Mouse (Mus musculus) megakaryocyte progenitor cell, adult 5-6 weeks (primary cell): Measurements from ENCODE around the gene Lce3a. TPM values are rescaled to one million over a fixed set of nuclear protein-coding genes. Genes with fewer than 3 reads are reported as not detected.

Experiments
- ATAC-seq: replicated peaks from 2 replicates; pipeline ENCODE4 v1.8.0; 2016; ENCODE audit warnings: mild to moderate bottlenecking, moderate TSS enrichment, inconsistent platforms; ENCODE audit not compliant: poor library complexity
- total RNA-seq, 2 experiments: library from RNA; stranded (forward) in 1 of 2; stranded (reverse) in 1 of 2; fragments of 157-497, 149-512 nt in 1 of 2; fragments of 200-1000 nt in 1 of 2; gene quantifications; 2 replicates each; pipeline versions ENCODE4 v1.2.3 to v1.2.4; 2015 to 2017

Lce3a gene
- not detected in 2 replicates for total RNA-seq (2015)
- total RNA-seq (2017), result not detected in 2 replicates

GRCm38 (mm10) chr3:92926130-92926529, at the start of gene Lce3a:
TSS of gene Lce3a (minus strand) at chr3:92926230.
- ATAC-seq, result no peak

- no peak for ATAC-seq
These were observed 40.7 kb upstream of the Lce3a start, which contains the start of gene Lce3e for GRCm38 (mm10) chr3:92966761-92967160. TSS of gene Lce3e (plus strand) at chr3:92967061.

- ATAC-seq, result no peak
These were observed 31.1 kb upstream of the Lce3a start, which contains the start of gene Lce3d for GRCm38 (mm10) chr3:92957090-92957489. TSS of gene Lce3d (plus strand) at chr3:92957390.

- ATAC-seq, result no peak
These were observed 18.2 kb upstream of the Lce3a start, which contains the start of gene Lce3c for GRCm38 (mm10) chr3:92944186-92944585. TSS of gene Lce3c (plus strand) at chr3:92944486.

GRCm38 (mm10) chr3:92932679-92933078, 6.6 kb upstream of the Lce3a start, which contains the start of gene Lce3b:
TSS of gene Lce3b (plus strand) at chr3:92932979.
- no peak for ATAC-seq

DNA sequence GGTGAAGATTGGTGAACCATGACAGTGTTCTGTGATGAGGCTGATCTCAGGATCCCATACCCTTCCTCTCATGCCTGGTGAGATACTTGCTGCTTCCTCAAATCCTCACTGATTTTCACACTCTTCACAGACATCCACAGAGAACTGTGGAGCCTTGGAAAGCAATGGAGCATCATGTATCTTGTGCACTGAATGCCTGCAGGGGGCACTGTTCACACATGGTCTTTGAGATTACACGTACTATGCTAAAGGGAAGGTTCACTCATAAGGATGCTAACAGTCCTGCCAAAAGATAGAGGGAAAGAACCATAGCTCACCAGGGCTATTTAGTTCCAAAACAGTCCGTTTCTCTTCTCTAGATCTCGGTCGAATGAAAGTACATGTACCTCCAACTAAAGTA, 5.7 kb downstream of the Lce3a start:
- no peak for ATAC-seq

GRCm38 (mm10) chr3:92907571-92907970, 18.5 kb downstream of the Lce3a start:
- ATAC-seq, result peak; percentile 57; the same call in 1 of the 2 replicates

DNA sequence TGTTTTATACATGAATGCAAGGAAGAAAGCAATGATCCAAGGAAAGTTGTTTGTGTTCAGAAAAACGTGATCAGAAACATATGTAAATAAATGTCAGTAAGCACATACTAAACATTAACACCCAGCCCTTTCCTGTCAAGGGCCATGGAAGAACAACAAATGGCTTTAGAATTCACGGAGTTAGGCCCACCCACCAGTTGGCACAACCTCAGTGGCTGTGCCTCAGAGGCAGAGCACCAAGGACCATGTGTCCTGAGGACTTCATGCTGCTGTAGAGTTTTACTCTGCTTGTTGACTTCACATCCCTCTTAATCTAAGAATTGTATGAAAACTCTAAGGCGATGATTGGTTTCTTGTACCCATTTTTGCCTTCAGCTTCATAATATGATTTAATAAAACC, 20.8 kb downstream of the Lce3a start:
- ATAC-seq, result no peak

GRCm38 (mm10) chr3:92903640-92904039, 22.4 kb downstream of the Lce3a start:
- ATAC-seq, result 0 out of 2 replicates have a peak, but pooled peaks have one; percentile 29

DNA sequence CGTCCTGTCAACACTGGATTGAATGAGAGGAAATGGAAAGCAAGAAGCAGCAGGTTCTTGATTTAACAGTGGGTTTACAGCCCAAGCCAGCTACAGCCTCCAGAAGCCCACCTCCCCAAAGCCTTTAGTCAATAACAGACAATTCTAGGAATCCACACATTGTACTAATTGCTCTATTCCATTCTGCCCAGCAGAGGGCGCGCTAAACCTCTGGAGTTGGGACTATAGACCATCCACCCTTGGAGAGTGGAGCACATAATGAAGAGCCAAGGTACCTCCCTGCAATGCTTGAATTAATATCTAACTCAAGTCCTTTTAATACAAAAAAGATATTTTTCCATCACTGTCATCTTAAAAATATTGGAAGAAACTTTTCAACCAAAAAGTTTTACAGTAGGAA, 23.0 kb downstream of the Lce3a start:
- ATAC-seq, result peak; percentile 70

GRCm38 (mm10) chr3:92894489-92894888, 31.5 kb downstream of the Lce3a start:
- no peak for ATAC-seq

GRCm38 (mm10) chr3:92894063-92894462, 32.0 kb downstream of the Lce3a start:
- no peak for ATAC-seq

Other genes starting within 250 kb of the Lce3a start
- gene Lce1c, start 247.0 kb downstream of the Lce3a start, total RNA-seq (2015), result not detected in 2 replicates
- gene Lce1c, start 247.0 kb downstream of the Lce3a start, total RNA-seq (2017), result not detected in 2 replicates
- not detected in 2 replicates for gene Lce1d, start 239.0 kb downstream of the Lce3a start, total RNA-seq (2015)
- gene Lce1d, start 239.0 kb downstream of the Lce3a start, total RNA-seq (2017), result not detected in 2 replicates
- gene Lce1e, start 217.2 kb downstream of the Lce3a start, total RNA-seq (2015), result not detected in 2 replicates
- gene Lce1e, start 217.2 kb downstream of the Lce3a start, total RNA-seq (2017), result not detected in 2 replicates
- not detected in 2 replicates for gene Lce1f, start 205.9 kb downstream of the Lce3a start, total RNA-seq (2015)
- not detected in 2 replicates for gene Lce1f, start 205.9 kb downstream of the Lce3a start, total RNA-seq (2017)
- gene Gm38119, start 187.1 kb downstream of the Lce3a start, total RNA-seq (2015), result not detected in 2 replicates
- gene Gm38119, start 187.1 kb downstream of the Lce3a start, total RNA-seq (2017), result not detected in 2 replicates
- not detected in 2 replicates for gene Lce1g, start 173.9 kb downstream of the Lce3a start, total RNA-seq (2015)
- not detected in 2 replicates for gene Lce1g, start 173.9 kb downstream of the Lce3a start, total RNA-seq (2017)
- gene Lce1h, start 161.2 kb downstream of the Lce3a start, total RNA-seq (2015), result not detected in 2 replicates
- not detected in 2 replicates for gene Lce1h, start 161.2 kb downstream of the Lce3a start, total RNA-seq (2017)
- gene Lce1i, start 147.3 kb downstream of the Lce3a start, total RNA-seq (2015), result not detected in 2 replicates
- gene Lce1i, start 147.3 kb downstream of the Lce3a start, total RNA-seq (2017), result not detected in 2 replicates
- not detected in 2 replicates for gene Lce1j, start 135.7 kb downstream of the Lce3a start, total RNA-seq (2015)
- gene Lce1j, start 135.7 kb downstream of the Lce3a start, total RNA-seq (2017), result not detected in 2 replicates
- not detected in 2 replicates for gene Lce1k, start 118.3 kb downstream of the Lce3a start, total RNA-seq (2015)
- not detected in 2 replicates for gene Lce1k, start 118.3 kb downstream of the Lce3a start, total RNA-seq (2017)
- not detected in 2 replicates for gene Kprp, start 99.0 kb downstream of the Lce3a start, total RNA-seq (2015)
- gene Kprp, start 99.0 kb downstream of the Lce3a start, total RNA-seq (2017), result not detected in 2 replicates
- not detected in 2 replicates for gene Lce1l, start 74.9 kb downstream of the Lce3a start, total RNA-seq (2015)
- gene Lce1l, start 74.9 kb downstream of the Lce3a start, total RNA-seq (2017), result not detected in 2 replicates
- not detected in 2 replicates for gene 2310050C09Rik, start 56.0 kb downstream of the Lce3a start, total RNA-seq (2015)
- not detected in 2 replicates for gene 2310050C09Rik, start 56.0 kb downstream of the Lce3a start, total RNA-seq (2017)
- gene Lce3b, start 6.7 kb upstream of the Lce3a start, total RNA-seq (2015), result not detected in 2 replicates
- not detected in 2 replicates for gene Lce3b, start 6.7 kb upstream of the Lce3a start, total RNA-seq (2017)
- gene Lce3c, start 18.3 kb upstream of the Lce3a start, total RNA-seq (2015), result not detected in 2 replicates
- gene Lce3c, start 18.3 kb upstream of the Lce3a start, total RNA-seq (2017), result not detected in 2 replicates
- not detected in 2 replicates for gene Lce3d, start 31.2 kb upstream of the Lce3a start, total RNA-seq (2015)
- gene Lce3d, start 31.2 kb upstream of the Lce3a start, total RNA-seq (2017), result not detected in 2 replicates
- gene Lce3e, start 40.8 kb upstream of the Lce3a start, total RNA-seq (2015), result not detected in 2 replicates
- not detected in 2 replicates for gene Lce3e, start 40.8 kb upstream of the Lce3a start, total RNA-seq (2017)
- not detected in 2 replicates for gene Lce3f, start 66.0 kb upstream of the Lce3a start, total RNA-seq (2015)
- gene Lce3f, start 66.0 kb upstream of the Lce3a start, total RNA-seq (2017), result not detected in 2 replicates
- gene Crct1, start 89.5 kb upstream of the Lce3a start, total RNA-seq (2015), result not detected in 2 replicates
- not detected in 2 replicates for gene Crct1, start 89.5 kb upstream of the Lce3a start, total RNA-seq (2017)
- not detected in 2 replicates for gene Lce1m, start 92.8 kb upstream of the Lce3a start, total RNA-seq (2015)
- not detected in 2 replicates for gene Lce1m, start 92.8 kb upstream of the Lce3a start, total RNA-seq (2017)
- gene Gm4858, start 142.6 kb upstream of the Lce3a start, total RNA-seq (2015), result not detected in 2 replicates
- not detected in 2 replicates for gene Gm4858, start 142.6 kb upstream of the Lce3a start, total RNA-seq (2017)
- gene Crnn, start 218.6 kb upstream of the Lce3a start, total RNA-seq (2015), result not detected in 2 replicates
- gene Crnn, start 218.6 kb upstream of the Lce3a start, total RNA-seq (2017), result not detected in 2 replicates